Mouse (Mus musculus) macrophage (primary cell): Measurements from ENCODE around the gene Kat6b. TPM values are rescaled to one million over a fixed set of nuclear protein-coding genes. Genes with fewer than 3 reads are reported as not detected.

ENCODE experiments used
- H3K27ac ChIP-seq: fragments of 350-480 bp; formaldehyde crosslinking; 2 replicates; pipeline ENCODE4 v1.9.0; 2021
- H3K36me3 ChIP-seq: fragments of 350-480 bp; formaldehyde crosslinking; 2 replicates; pipeline ENCODE4 v1.9.0; 2021; ENCODE audit errors: inconsistent target
- H3K4me3 ChIP-seq: fragments of 350-480 bp; formaldehyde crosslinking; 2 replicates; pipeline ENCODE4 v1.9.0; 2021; ENCODE audit errors: inconsistent target
- H3K79me2 ChIP-seq: fragments of 350-480 bp; formaldehyde crosslinking; 2 replicates; pipeline ENCODE4 v1.9.0; 2021; ENCODE audit errors: inconsistent target
- WGBS: methylation state at CpG from one replicate; pipeline ENCODE4 v1.1.7; 2026; ENCODE audit warnings: inconsistent platforms; ENCODE audit not compliant: missing documents; 5-methylcytosine and 5-hydroxymethylcytosine counted together
- polyA plus RNA-seq: library from polyadenylated mRNA; stranded (reverse); fragments of 250-400 nt; gene quantifications from 3 replicates; pipeline ENCODE4 v1.2.4, GENCODE M21; 2018; ENCODE audit warnings: inconsistent platforms

Kat6b gene
- polyA plus RNA-seq, 1 experiment from 2014 or later, result 10.1 TPM

GRCm38 (mm10) chr14:21682681-21683129 lies 201.5 kb downstream of the Kat6b start:
- H3K27ac ChIP-seq, result no peak overlapping the region
- no peak overlapping the region for H3K4me3 ChIP-seq
- no peaks in the 10 kb centered on the region for H3K36me3 ChIP-seq
- no peaks in the 10 kb centered on the region for H3K79me2 ChIP-seq
- WGBS, result 9% methylated on average over 9 of the region's 9 CpGs

GRCm38 (mm10) chr14:21683834-21684233 lies 202.6 kb downstream of the Kat6b start:
- no peak overlapping the region for H3K4me3 ChIP-seq
- no peaks in the 10 kb centered on the region for H3K36me3 ChIP-seq
- no peak overlapping the region for H3K27ac ChIP-seq
- 88% methylated on average over 4 of the region's 4 CpGs for WGBS
- no peaks in the 10 kb centered on the region for H3K79me2 ChIP-seq

GRCm38 (mm10) chr14:21685411-21686146 lies 204.3 kb downstream of the Kat6b start:
- Histone ChIP-seq H3K4me3 (no peak overlapping the region), H3K27ac (no peak overlapping the region), H3K79me2 (no peaks in the 10 kb centered on the region), H3K36me3 (no peaks in the 10 kb centered on the region)
- 96% methylated on average over 10 of the region's 10 CpGs for WGBS

- 83% methylated on average over 39 of the region's 49 CpGs for WGBS
- H3K4me3 ChIP-seq, result no peak overlapping the region
- no peaks in the 10 kb centered on the region for H3K79me2 ChIP-seq
Observed at GRCm38 (mm10) chr14:21686376-21687279, 205.4 kb downstream of the Kat6b start.

GRCm38 (mm10) chr14:21691070-21691469 lies 209.8 kb downstream of the Kat6b start:
- Histone ChIP-seq H3K4me3 (no peak overlapping the region), H3K36me3 (no peaks in the 10 kb centered on the region), H3K27ac (no peak overlapping the region), H3K79me2 (no peaks in the 10 kb centered on the region)
- 87% methylated on average over 3 of the region's 3 CpGs for WGBS

More at GRCm38 (mm10) chr14:21686376-21687279, 205.4 kb downstream of the Kat6b start:
- no peaks in the 10 kb centered on the region for H3K36me3 ChIP-seq
- no peak overlapping the region for H3K27ac ChIP-seq

GRCm38 (mm10) chr14:21695020-21695419 lies 213.8 kb downstream of the Kat6b start:
- no peaks in the 10 kb centered on the region for H3K79me2 ChIP-seq
- no peaks in the 10 kb centered on the region for H3K36me3 ChIP-seq
- no peak overlapping the region for H3K27ac ChIP-seq
- 87% methylated on average over 6 of the region's 6 CpGs for WGBS
- H3K4me3 ChIP-seq, result no peak overlapping the region

- Histone ChIP-seq H3K36me3 (no peaks in the 10 kb centered on the region), H3K4me3 (no peak overlapping the region), H3K27ac (no peak overlapping the region), H3K79me2 (no peaks in the 10 kb centered on the region)
- 99% methylated on average over 7 of the region's 7 CpGs for WGBS
Observed at GRCm38 (mm10) chr14:21696186-21696830, 215.1 kb downstream of the Kat6b start.

- H3K36me3 ChIP-seq, result no peaks in the 10 kb centered on the region
- no peaks in the 10 kb centered on the region for H3K79me2 ChIP-seq
- no peak overlapping the region for H3K27ac ChIP-seq
- no peak overlapping the region for H3K4me3 ChIP-seq
- WGBS, result 91% methylated on average over 8 of the region's 8 CpGs
Observed at GRCm38 (mm10) chr14:21702691-21703090, 221.5 kb downstream of the Kat6b start.

GRCm38 (mm10) chr14:21703255-21703654 lies 222.0 kb downstream of the Kat6b start:
- no peaks in the 10 kb centered on the region for H3K36me3 ChIP-seq
- H3K27ac ChIP-seq, result no peak overlapping the region
- WGBS, result 28% methylated on average over 5 of the region's 5 CpGs
- no peak overlapping the region for H3K4me3 ChIP-seq
- no peaks in the 10 kb centered on the region for H3K79me2 ChIP-seq

GRCm38 (mm10) chr14:21705462-21705861 lies 224.2 kb downstream of the Kat6b start:
- H3K36me3 ChIP-seq, result no peaks in the 10 kb centered on the region
- H3K4me3 ChIP-seq, result no peak overlapping the region
- no peaks in the 10 kb centered on the region for H3K79me2 ChIP-seq
- no peak overlapping the region for H3K27ac ChIP-seq
- WGBS, result 64% methylated on average over 2 of the region's 2 CpGs

- no peaks in the 10 kb centered on the region for H3K79me2 ChIP-seq
- no peaks in the 10 kb centered on the region for H3K36me3 ChIP-seq
- peak overlapping the region; percentile 67 for H3K27ac ChIP-seq
- no peak overlapping the region for H3K4me3 ChIP-seq
- 3% methylated on average over 12 of the region's 12 CpGs for WGBS
Observed at GRCm38 (mm10) chr14:21706759-21707571, 225.7 kb downstream of the Kat6b start.

- WGBS, result 88% methylated on average over 2 of the region's 2 CpGs
- no peaks in the 10 kb centered on the region for H3K79me2 ChIP-seq
- no peak overlapping the region for H3K27ac ChIP-seq
- no peaks in the 10 kb centered on the region for H3K36me3 ChIP-seq
- no peak overlapping the region for H3K4me3 ChIP-seq
Observed at GRCm38 (mm10) chr14:21709545-21709944, 228.3 kb downstream of the Kat6b start.

GRCm38 (mm10) chr14:21711231-21711630 lies 230.0 kb downstream of the Kat6b start:
- Histone ChIP-seq H3K27ac (no peak overlapping the region), H3K79me2 (no peaks in the 10 kb centered on the region), H3K36me3 (no peaks in the 10 kb centered on the region), H3K4me3 (no peak overlapping the region)
- WGBS, result 80% methylated on average over 2 of the region's 2 CpGs

GRCm38 (mm10) chr14:21714486-21714885 lies 233.3 kb downstream of the Kat6b start, which contains the start of gene Dupd1:
Gene Dupd1 (minus strand): TSS chr14:21714576.
- H3K27ac ChIP-seq, result no peak within 1 kb of the TSS
- no peaks in the 10 kb centered on the region for H3K79me2 ChIP-seq
- WGBS, result 90% methylated on average over 5 of the region's 5 CpGs
- H3K36me3 ChIP-seq, result no peaks in the 10 kb centered on the region
- H3K4me3 ChIP-seq, result no peak within 1 kb of the TSS
